Mouse (Mus musculus) heart, adult 18-20 months (tissue): ENCODE data around the gene Fau. TPM values are rescaled to one million over a fixed set of nuclear protein-coding genes. Genes with fewer than 3 reads are reported as not detected.

ENCODE experiments used
- DNase-seq, 2 experiments: peaks; one replicate each; pipeline ENCODE4 v3.0.0; 2021 to 2022; ENCODE audit warnings: mixed read lengths in 1 of 2
- total RNA-seq, 2 experiments: library from RNA; stranded (reverse); gene quantifications; 2 replicates each; pipeline ENCODE4 v1.2.3; 2021

The Fau gene
- total RNA-seq, 2 experiments from 2014 or later: 613 to 618 TPM

- DNase-seq: no peak
Observed at GRCm38 (mm10) chr19:6045366-6046293, 12.0 kb upstream of the Fau start.

- peak; percentile 95 to 96 for DNase-seq
Observed at GRCm38 (mm10) chr19:6046294-6047153, 11.1 kb upstream of the Fau start, which contains the start of gene Syvn1. Gene Syvn1, plus strand, starts transcription at chr19:6046576.

- DNase-seq: peak in 1 of 2 experiments; percentile 29
Observed at GRCm38 (mm10) chr19:6047154-6047898, 10.3 kb upstream of the Fau start.

GRCm38 (mm10) chr19:6047899-6048166 lies 9.8 kb upstream of the Fau start:
- DNase-seq: peak in 1 of 2 experiments; percentile 6

GRCm38 (mm10) chr19:6048681-6049410 lies 8.8 kb upstream of the Fau start:
- DNase-seq: peak in 1 of 2 experiments; percentile 7

DNA sequence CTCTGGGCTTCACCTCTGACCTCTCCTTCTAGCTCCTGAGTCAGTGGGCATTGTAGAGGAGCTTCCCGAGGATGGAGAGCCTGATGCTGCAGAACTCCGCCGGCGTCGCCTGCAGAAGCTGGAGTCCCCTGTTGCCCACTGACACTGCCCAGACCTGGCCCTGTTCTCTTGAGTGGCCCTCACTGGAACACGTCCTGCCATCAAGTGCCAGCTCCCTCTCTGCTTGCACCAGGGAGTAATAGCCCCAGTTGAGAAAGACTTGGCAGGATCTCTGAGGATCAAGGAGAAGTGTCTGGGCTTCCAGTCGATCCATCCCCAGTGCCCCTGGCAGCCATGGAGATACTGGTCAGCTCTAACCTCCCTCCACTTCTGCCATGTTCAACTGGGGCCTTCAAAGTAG lies 5.1 kb upstream of the Fau start:
- DNase-seq: peak in 1 of 2 experiments; percentile 7

- DNase-seq: peak in 1 of 2 experiments; percentile 6
Observed at GRCm38 (mm10) chr19:6054296-6054695, 3.3 kb upstream of the Fau start.

DNA sequence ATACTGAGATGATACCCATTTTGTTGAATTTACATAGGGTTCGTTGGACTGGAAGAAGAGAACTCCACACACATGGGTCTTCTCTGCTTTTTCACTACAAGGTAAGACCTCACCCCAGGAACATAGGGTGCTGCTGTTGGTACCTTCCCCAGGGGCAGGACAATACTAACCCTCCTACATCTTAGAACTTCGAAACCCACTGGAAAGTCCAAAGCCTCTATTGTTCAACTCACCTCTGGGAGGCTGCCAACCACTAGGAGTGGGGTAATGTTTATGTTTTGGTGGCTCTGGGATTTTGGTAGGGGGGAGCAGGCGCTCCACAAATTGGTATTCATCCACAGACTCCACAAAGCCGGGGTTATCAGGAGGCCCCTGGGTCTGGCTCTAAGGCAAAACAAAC lies 948 bp upstream of the Fau start:
- DNase-seq: no peak

- DNase-seq: no peak
Observed at GRCm38 (mm10) chr19:6058513-6058912, 869 bp downstream of the Fau start.

DNA sequence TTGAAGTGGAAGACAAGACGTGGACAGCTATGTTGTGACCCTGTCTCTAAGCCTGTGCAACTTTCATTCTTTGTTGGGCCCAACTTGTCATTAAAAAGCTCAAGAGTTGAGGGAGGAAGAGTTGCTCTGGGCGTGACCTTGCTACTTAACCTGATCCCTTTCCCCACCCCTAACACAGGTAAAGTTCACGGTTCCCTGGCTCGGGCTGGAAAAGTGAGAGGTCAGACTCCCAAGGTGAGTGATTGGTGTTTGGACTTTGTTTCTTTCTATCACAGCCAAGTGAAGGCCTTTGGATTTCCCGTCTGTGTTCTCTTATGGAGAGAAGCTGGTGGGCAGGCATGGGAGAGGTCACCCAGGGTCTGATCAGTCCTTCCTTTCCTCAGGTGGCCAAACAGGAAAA lies 1.3 kb downstream of the Fau start:
- no peak for DNase-seq

DNA sequence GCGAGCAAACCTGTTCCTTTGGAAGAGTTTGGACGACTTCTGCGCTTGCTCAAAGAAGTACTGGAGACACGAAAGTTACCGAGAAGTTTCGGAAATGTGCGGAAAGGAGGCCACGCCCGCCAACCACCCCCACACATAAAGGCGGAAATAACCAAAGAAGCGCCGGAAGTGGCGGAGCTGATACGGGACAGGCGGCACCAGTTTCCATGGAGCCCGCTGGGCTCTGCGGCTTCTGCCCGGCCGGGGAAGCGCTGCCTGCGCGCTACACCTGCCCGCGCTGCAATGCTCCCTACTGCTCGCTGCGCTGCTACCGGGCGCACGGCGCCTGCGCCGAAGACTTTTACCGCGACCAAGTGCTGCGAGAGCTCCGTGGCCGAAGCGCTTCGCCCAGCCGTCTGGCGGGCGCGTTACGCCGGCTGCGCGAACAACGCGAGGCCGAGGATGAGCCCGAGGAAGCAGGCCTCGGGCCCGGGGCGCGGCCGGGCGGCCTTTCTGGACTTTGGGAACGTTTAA lies 3.4 kb downstream of the Fau start, which contains the start of gene Znhit2:
TSS of gene Znhit2 (plus strand) at position 172 of the 513 bp plus-strand sequence.
- peak; percentile 97 for DNase-seq

DNA sequence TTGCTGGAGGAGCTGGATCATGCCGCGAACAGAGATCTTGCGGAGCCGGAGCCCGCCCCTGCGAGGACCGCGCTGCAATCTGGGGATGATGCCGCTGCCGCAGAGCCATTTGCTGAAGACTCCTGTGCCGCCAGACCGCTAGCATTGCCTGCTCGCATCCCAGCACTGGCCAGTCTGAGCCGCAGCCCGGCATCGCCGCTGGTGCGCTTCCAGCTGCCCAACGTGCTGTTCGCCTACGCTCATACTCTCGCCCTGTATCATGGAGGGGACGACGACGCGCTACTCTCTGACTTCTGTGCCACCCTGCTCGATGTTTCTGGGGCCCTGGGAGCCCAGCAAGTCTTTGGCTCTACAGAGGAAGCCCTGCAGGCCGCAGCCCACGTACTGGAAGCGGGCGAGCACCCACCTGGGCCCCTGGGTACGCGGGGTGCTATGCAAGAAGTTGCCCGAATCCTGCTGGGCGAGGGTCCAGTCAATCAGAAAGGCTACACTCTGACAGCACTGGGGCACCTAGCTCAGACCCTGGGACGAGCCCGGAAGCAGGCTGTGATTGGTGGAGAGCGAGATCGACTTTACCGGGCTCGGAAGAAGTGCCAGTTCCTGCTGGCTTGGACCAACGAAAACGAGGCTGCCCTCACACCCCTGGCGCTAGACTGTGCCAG lies 4.1 kb downstream of the Fau start:
- no peak for DNase-seq

- DNase-seq: no peak
Observed at GRCm38 (mm10) chr19:6062418-6062817, 4.8 kb downstream of the Fau start.

DNA sequence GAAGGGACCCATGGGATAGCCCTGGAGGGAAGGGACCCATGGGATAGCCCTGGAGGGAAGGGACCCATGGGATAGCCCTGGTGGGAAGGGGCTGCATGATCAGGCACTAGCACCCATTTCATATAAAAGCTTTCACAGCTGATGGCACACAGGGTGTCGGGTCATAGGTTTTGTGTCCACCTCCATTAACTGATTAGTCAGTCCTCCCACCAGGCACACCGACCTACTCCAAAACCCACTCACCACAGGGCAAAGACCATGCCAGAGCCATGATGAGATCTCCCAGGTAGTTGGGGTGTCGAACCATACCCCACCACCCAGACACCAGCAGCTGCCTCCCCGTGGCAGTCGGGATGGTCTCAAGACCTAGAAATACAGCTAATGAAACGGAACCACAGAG lies 5.4 kb downstream of the Fau start:
- DNase-seq: no peak

GRCm38 (mm10) chr19:6066571-6066970 lies 8.9 kb downstream of the Fau start:
- DNase-seq: no peak

- DNase-seq: peak; percentile 70 to 80
Observed at GRCm38 (mm10) chr19:6067011-6067723, 9.5 kb downstream of the Fau start.

- DNase-seq: peak; percentile 91 to 94
Observed at GRCm38 (mm10) chr19:6067724-6068415, 10.2 kb downstream of the Fau start, which contains the start of gene Tm7sf2. Gene Tm7sf2, minus strand, starts transcription at chr19:6068373.

GRCm38 (mm10) chr19:6068951-6069350 lies 11.3 kb downstream of the Fau start:
- DNase-seq: no peak

DNA sequence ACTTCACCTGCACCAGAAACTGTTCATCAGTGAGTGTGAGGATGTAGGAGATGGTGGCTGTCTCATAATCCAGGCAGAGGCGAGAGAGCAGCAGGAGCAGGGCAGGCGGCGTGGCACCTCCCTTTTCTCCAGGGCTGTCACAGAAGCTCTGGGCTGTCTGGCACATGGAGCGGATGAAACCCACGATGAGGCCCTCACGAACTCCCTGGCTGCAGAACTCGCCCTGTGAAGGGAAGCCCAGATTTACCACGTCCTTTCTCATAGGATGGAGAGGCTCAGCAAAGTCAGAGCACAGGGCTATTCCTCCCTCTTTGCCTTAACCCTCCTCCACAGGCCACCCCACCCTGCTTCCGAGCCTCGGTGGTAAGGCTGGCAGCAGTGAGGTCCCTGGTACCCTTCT lies 12.2 kb downstream of the Fau start:
- no peak for DNase-seq
